Mouse (Mus musculus) MEL (cell line): ENCODE measurements at regions not wholly inside any gene's neighbourhood (a gene's known extent, or its start where the extent isn't known, plus 50 kb on each side); places are given as distances from the start of the nearest gene placed in this dataset.

ENCODE experiments used
- CTCF ChIP-seq, 3 experiments: IDR thresholded peaks in 2 of 3; conservative IDR thresholded peaks in 1 of 3; 2 replicates each; pipeline ENCODE4 v1.5.1; 2011 to 2012; ENCODE audit warnings: low read length in 3 of 3, low read depth in 2 of 3, mild to moderate bottlenecking in 2 of 3, improper control_type of control experiment in 1 of 3, inconsistent platforms in 1 of 3, mixed read lengths in 1 of 3, moderate library complexity in 1 of 3; ENCODE audit not compliant: control insufficient read depth in 1 of 3, insufficient read depth in 1 of 3, poor library complexity in 1 of 3, severe bottlenecking in 1 of 3
- MAFK ChIP-seq: IDR thresholded peaks from 2 replicates; pipeline ENCODE4 v1.6.1; 2011; ENCODE audit warnings: low read depth, mild to moderate bottlenecking, low read length, improper control_type of control experiment, borderline replicate concordance
- MXI1 ChIP-seq: IDR thresholded peaks from 2 replicates; pipeline ENCODE4 v1.6.1; 2011; ENCODE audit warnings: mild to moderate bottlenecking, low read depth, low read length, improper control_type of control experiment
- POLR2A ChIP-seq, 2 experiments: IDR thresholded peaks; 2 replicates each; pipeline ENCODE4 v1.6.1; 2011 to 2012; ENCODE audit warnings: low read length in 2 of 2, mild to moderate bottlenecking in 2 of 2, control low read depth in 1 of 2, improper control_type of control experiment in 1 of 2, low read depth in 1 of 2, moderate library complexity in 1 of 2; ENCODE audit not compliant: control insufficient read depth in 1 of 2, insufficient read depth in 1 of 2, poor library complexity in 1 of 2
- TAL1 ChIP-seq: IDR thresholded peaks from 2 replicates; pipeline ENCODE4 v1.6.1; 2012; ENCODE audit warnings: mild to moderate bottlenecking, inconsistent platforms, low read length, moderate library complexity, mixed read lengths
- UBTF ChIP-seq: IDR thresholded peaks from 2 replicates; pipeline ENCODE4 v1.6.1; 2012; ENCODE audit warnings: low read depth, mild to moderate bottlenecking, inconsistent platforms, low read length, improper control_type of control experiment, moderate library complexity, borderline replicate concordance; ENCODE audit not compliant: insufficient read depth
- USF1 ChIP-seq: IDR thresholded peaks from 2 replicates; pipeline ENCODE4 v1.6.1; 2014; ENCODE audit warnings: low read depth, mild to moderate bottlenecking, inconsistent platforms, low read length, improper control_type of control experiment, moderate library complexity
- ZMIZ1 ChIP-seq: IDR thresholded peaks from 2 replicates; pipeline ENCODE4 v1.6.1; 2012; ENCODE audit warnings: low read depth, mild to moderate bottlenecking, inconsistent platforms, low read length, improper control_type of control experiment, moderate library complexity

GRCm38 (mm10) chr4:47799165-47799564 is 245.8 kb upstream of the Nr4a3 start:
- TF ChIP-seq ZMIZ1 (no peak), CTCF (IDR thresholded peaks at IDR 0.05 in 2 of 3, conservative IDR thresholded peaks at IDR 0.05 in 1 of 3; ENCODE audit: control insufficient read depth in 1 of 3, insufficient read depth in 1 of 3, low read depth in 2 of 3, low read length in 3 of 3, poor library complexity in 1 of 3, severe bottlenecking in 1 of 3) (no peak), MXI1 (no peak), MAFK (no peak), USF1 (no peak), POLR2A (IDR thresholded peaks at IDR 0.05; ENCODE audit: control insufficient read depth in 1 of 2, insufficient read depth in 1 of 2, low read depth in 1 of 2, low read length in 2 of 2, poor library complexity in 1 of 2) (no peak), TAL1 (no peak), UBTF (no peak)
